Mouse (Mus musculus): ENCODE results near the gene Mpv17l2.

- TF ChIP-seq POLR2A (IDR thresholded peaks at IDR 0.05; ENCODE audit: insufficient read depth, low read length) = no peak
- TF ChIP-seq CTCF (IDR thresholded peaks at IDR 0.05; ENCODE audit: low read depth, low read length) = no peak
- TF ChIP-seq EP300 (IDR thresholded peaks at IDR 0.05; ENCODE audit: insufficient read depth, low read depth, low read length) = no peak
Measured at GRCm38 (mm10) chr8:70725792-70726447, 34.8 kb downstream of the Mpv17l2 start.

All from ES-Bruce4 (cell line).